32 mouse cellular contexts compared by ENCODE assay signal in the genomic region with DNA sequence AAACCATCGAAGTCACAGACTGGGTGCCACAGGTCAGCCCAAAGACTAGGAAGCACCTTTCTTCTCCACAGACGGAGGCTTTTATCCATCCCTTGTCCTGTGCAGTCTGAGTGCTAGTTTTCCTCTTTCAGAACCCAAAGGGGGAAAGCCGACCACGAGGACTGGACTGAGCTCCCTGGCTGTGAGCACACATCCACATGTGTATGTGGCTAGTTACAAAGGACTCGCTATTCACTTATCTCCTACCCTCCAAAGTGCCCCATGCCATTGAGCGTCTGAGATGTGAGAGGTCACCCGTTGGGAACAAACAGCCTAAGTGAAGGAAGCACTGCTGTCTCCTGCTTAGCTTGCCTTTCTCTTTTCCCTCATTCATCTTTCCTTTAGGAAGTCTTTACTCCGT.
DNase-seq lines count a peak whose midpoint lies in the region; ATAC-seq lines count a peak whose summit lies in the region.
"Had no signal": no experiment of that assay in that cellular context is flagged by ENCODE, and none has a peak within 500 bp of the region (broad histone marks: within the 10 kb centered on the region; RNA-seq: fewer than 3 reads in every experiment).

No protein-coding gene starts in this region.

- H3K27me3 ChIP-seq in forebrain, embryonic 11.5 days (ENCODE audit: control insufficient read depth, insufficient read depth, low read length) = no peaks in the 10 kb centered on the region
- no peaks in the 10 kb centered on the region for H3K27me3 ChIP-seq in forebrain, embryonic 15.5 days
- H3K27me3 ChIP-seq in midbrain, embryonic 11.5 days (ENCODE audit: control insufficient read depth, insufficient read depth, low read length) = no peaks in the 10 kb centered on the region
- no peaks in the 10 kb centered on the region for H3K27me3 ChIP-seq in midbrain, embryonic 16.5 days (ENCODE audit: control insufficient read depth, insufficient read depth, low read depth, low read length)
- H3K27me3 ChIP-seq: CH12.LX; embryonic facial prominence, embryonic 13.5 days; heart, embryonic 12.5 days; heart, embryonic 15.5 days; hindbrain, embryonic 13.5 days; intestine, embryonic 15.5 days; Patski had no signal

- no peak for ATAC-seq in forebrain, embryonic 11.5 days (replicated peaks; ENCODE audit: low FRiP score)
- ATAC-seq in forebrain, embryonic 15.5 days (replicated peaks) = no peak
- peak; percentile 35; the same call in 1 of the 2 replicates for ATAC-seq in midbrain, embryonic 11.5 days (ENCODE audit: low FRiP score)
- no peak for ATAC-seq in midbrain, embryonic 16.5 days
- ATAC-seq: hindbrain, embryonic 16.5 days; intestine, embryonic 15.5 days; Patski had no signal

- WGBS in forebrain, embryonic 11.5 days = 44% methylated on average over 8 of the region's 8 CpGs
- 26% methylated on average over 8 of the region's 8 CpGs for WGBS in forebrain, embryonic 15.5 days
- WGBS in midbrain, embryonic 11.5 days = 43% methylated on average over 8 of the region's 8 CpGs
- 34% methylated on average over 8 of the region's 8 CpGs for WGBS in midbrain, embryonic 16.5 days

- no peaks in the 10 kb centered on the region for H3K9me3 ChIP-seq in forebrain, embryonic 11.5 days (ENCODE audit: control insufficient read depth, low read length)
- H3K9me3 ChIP-seq in forebrain, embryonic 15.5 days = no peaks in the 10 kb centered on the region
- no peaks in the 10 kb centered on the region for H3K9me3 ChIP-seq in midbrain, embryonic 11.5 days (ENCODE audit: control insufficient read depth, low read length)
- H3K9me3 ChIP-seq in midbrain, embryonic 16.5 days (replicated peaks; ENCODE audit: control insufficient read depth, low read length, poor library complexity, severe bottlenecking) = no peaks in the 10 kb centered on the region
- H3K9me3 ChIP-seq: embryonic facial prominence, embryonic 10.5 days; embryonic facial prominence, embryonic 13.5 days; heart, embryonic 12.5 days; heart, embryonic 15.5 days; hindbrain, embryonic 13.5 days; intestine, embryonic 15.5 days had no signal

- H3K36me3 ChIP-seq in forebrain, embryonic 11.5 days (ENCODE audit: control insufficient read depth, insufficient read depth, low read length) = no peaks in the 10 kb centered on the region
- no peaks in the 10 kb centered on the region for H3K36me3 ChIP-seq in forebrain, embryonic 15.5 days
- H3K36me3 ChIP-seq in midbrain, embryonic 11.5 days (ENCODE audit: control insufficient read depth, insufficient read depth, low read length) = no peaks in the 10 kb centered on the region
- no peaks in the 10 kb centered on the region for H3K36me3 ChIP-seq in midbrain, embryonic 16.5 days (ENCODE audit: control insufficient read depth, insufficient read depth, low read length)
- H3K36me3 ChIP-seq: embryonic facial prominence, embryonic 10.5 days; embryonic facial prominence, embryonic 13.5 days; G1E; heart, embryonic 12.5 days; heart, embryonic 15.5 days; hindbrain, embryonic 13.5 days; intestine, embryonic 15.5 days had no signal

- intact Hi-C loops in heart, postnatal 36 days (cut with DNase I) = no loop called here

- H3K4me2 ChIP-seq in forebrain, embryonic 11.5 days (ENCODE audit: low read depth, low read length, severe bottlenecking) = peak overlapping the region; percentile 5; the same call in 1 of the 2 replicates
- no peak overlapping the region for H3K4me2 ChIP-seq in forebrain, embryonic 15.5 days (replicated peaks)
- H3K4me2 ChIP-seq in midbrain, embryonic 11.5 days = no peak overlapping the region
- no peak overlapping the region for H3K4me2 ChIP-seq in midbrain, embryonic 16.5 days (ENCODE audit: low read length)
- H3K4me2 ChIP-seq: embryonic facial prominence, embryonic 13.5 days; heart, embryonic 12.5 days; heart, embryonic 15.5 days; hindbrain, embryonic 13.5 days; intestine, embryonic 15.5 days had no signal

- H3K4me1 ChIP-seq in forebrain, embryonic 11.5 days (replicated peaks; ENCODE audit: control insufficient read depth, insufficient read depth, low read length) = peaks cover 7% of the 10 kb centered on the region; the same call in 1 of the 2 replicates
- peaks cover 27% of the 10 kb centered on the region for H3K4me1 ChIP-seq in forebrain, embryonic 15.5 days
- H3K4me1 ChIP-seq in midbrain, embryonic 11.5 days (ENCODE audit: control insufficient read depth, insufficient read depth, low read length) = peaks cover 12% of the 10 kb centered on the region
- peaks cover 7% of the 10 kb centered on the region for H3K4me1 ChIP-seq in midbrain, embryonic 16.5 days (ENCODE audit: control insufficient read depth, insufficient read depth, low read length)
- H3K4me1 ChIP-seq: intestine, embryonic 15.5 days had no signal

- DNase-seq in forebrain, embryonic 11.5 days (ENCODE audit: low spot score) = no peak
- DNase-seq in heart, adult 11 months = peak; percentile 62
- DNase-seq in heart, postnatal 36 days = no peak
- DNase-seq in midbrain, embryonic 11.5 days (ENCODE audit: low spot score, missing footprints) = peak; percentile 85
- peak; percentile 20 for DNase-seq in retina, postnatal 1 day
- DNase-seq in retina, embryonic 14.5 days (ENCODE audit: low spot score) = no peak
- DNase-seq: adrenal gland, postnatal 14 days; B cell, adult 2 months; cerebellum, adult 11-12 months; cerebellum, adult 8-10 months; cerebellum, postnatal 10 days; cerebellum, postnatal 36 days; embryo, embryonic 11 days; gastrocnemius, adult 2 months; gastrocnemius, postnatal 14 days; heart, adult 18-20 months; heart, postnatal 10 days; heart, postnatal 4 days; kidney, adult 11 months had no signal

- H3K9ac ChIP-seq in forebrain, embryonic 11.5 days (ENCODE audit: low read length) = no peak overlapping the region
- no peak overlapping the region for H3K9ac ChIP-seq in forebrain, embryonic 15.5 days (replicated peaks)
- no peak overlapping the region for H3K9ac ChIP-seq in midbrain, embryonic 11.5 days (ENCODE audit: low read length)
- no peak overlapping the region for H3K9ac ChIP-seq in midbrain, embryonic 16.5 days (ENCODE audit: low read depth, low read length)
- H3K9ac ChIP-seq: embryonic facial prominence, embryonic 13.5 days; heart, embryonic 12.5 days; heart, embryonic 15.5 days; hindbrain, embryonic 13.5 days; intestine, embryonic 15.5 days had no signal

- no peak overlapping the region for H3K4me3 ChIP-seq in forebrain, embryonic 11.5 days (ENCODE audit: low read depth, low read length)
- H3K4me3 ChIP-seq in forebrain, embryonic 15.5 days = no peak overlapping the region
- H3K4me3 ChIP-seq in midbrain, embryonic 11.5 days (ENCODE audit: low read depth, low read length) = no peak overlapping the region
- H3K4me3 ChIP-seq in midbrain, embryonic 16.5 days (ENCODE audit: low read depth, low read length) = no peak overlapping the region
- H3K4me3 ChIP-seq: embryonic facial prominence, embryonic 10.5 days; embryonic facial prominence, embryonic 13.5 days; erythroblast, embryonic 14.5 days; gastrocnemius, adult 2 months; heart, embryonic 12.5 days; heart, embryonic 15.5 days; hindbrain, embryonic 13.5 days; intestine, embryonic 15.5 days had no signal

- no peak overlapping the region for H3K27ac ChIP-seq in forebrain, embryonic 11.5 days (ENCODE audit: low read depth, low read length)
- H3K27ac ChIP-seq in forebrain, embryonic 15.5 days (replicated peaks) = no peak overlapping the region
- H3K27ac ChIP-seq in midbrain, embryonic 11.5 days (ENCODE audit: low read depth, low read length) = no peak overlapping the region
- H3K27ac ChIP-seq in midbrain, embryonic 16.5 days (ENCODE audit: low read length) = no peak overlapping the region
- H3K27ac ChIP-seq: embryonic facial prominence, embryonic 10.5 days; embryonic facial prominence, embryonic 13.5 days; gastrocnemius, adult 2 months; heart, embryonic 15.5 days; hindbrain, embryonic 13.5 days; intestine, embryonic 15.5 days had no signal

Comparison
In these comparisons a context has a peak if more than half of its experiments do, and no peak if none do; other contexts are left out.
1. DNase-seq: peak in heart, adult 11 months (single experiment), midbrain, embryonic 11.5 days (single experiment) and retina, postnatal 1 day (single experiment); none in forebrain, embryonic 11.5 days (single experiment), heart, postnatal 36 days (0 of 2) and retina, embryonic 14.5 days (single experiment).